Mouse (Mus musculus): ENCODE measurements around the gene Klhdc9. TPM values are rescaled to one million over a fixed set of nuclear protein-coding genes. Genes with fewer than 3 reads are reported as not detected.
"Not testable (repeated sequence)": the region's sequence is repeated elsewhere in the genome, so short reads cannot be mapped to it uniquely, and the experiment has no call there.

Gene Klhdc9
- polyA plus RNA-seq, 1 experiment from 2014 or later: 4.2 TPM

GRCm38 (mm10) chr1:171328244-171328643 is 32.4 kb downstream of the Klhdc9 start:
- H3K9ac ChIP-seq (replicated peaks): peak overlapping the region; percentile 81
- peaks cover 55% of the 10 kb centered on the region for H3K4me1 ChIP-seq (replicated peaks)
- peak overlapping the region; percentile 85 for H3K4me3 ChIP-seq (replicated peaks)
- H3K27me3 ChIP-seq: no peaks in the 10 kb centered on the region
- 0 out of 2 replicates have a peak, but pooled peaks have one; percentile 0 for ATAC-seq
- no peaks in the 10 kb centered on the region for H3K9me3 ChIP-seq
- H3K36me3 ChIP-seq: peaks cover 9% of the 10 kb centered on the region; the same call in 1 of the 2 replicates
- peak overlapping the region; percentile 72 for H3K4me2 ChIP-seq (replicated peaks)
- 34% methylated on average over 9 of the region's 9 CpGs for WGBS
- peak overlapping the region; percentile 98 for H3K27ac ChIP-seq

GRCm38 (mm10) chr1:171326588-171326987 is 34.0 kb downstream of the Klhdc9 start:
- WGBS: 89% methylated on average over 4 of the region's 4 CpGs
- not testable (repeated sequence) for H3K9ac ChIP-seq (replicated peaks); H3K9me3 ChIP-seq; ATAC-seq; H3K36me3 ChIP-seq; H3K4me2 ChIP-seq (replicated peaks); H3K4me3 ChIP-seq (replicated peaks); H3K27me3 ChIP-seq; H3K27ac ChIP-seq
- peaks cover 43% of the 10 kb centered on the region for H3K4me1 ChIP-seq (replicated peaks)

GRCm38 (mm10) chr1:171325571-171325970 is 35.0 kb downstream of the Klhdc9 start:
- Histone ChIP-seq H3K27me3 (no peaks in the 10 kb centered on the region), H3K4me1 (replicated peaks) (peaks cover 32% of the 10 kb centered on the region), H3K9me3 (no peaks in the 10 kb centered on the region), H3K4me3 (replicated peaks) (no peak overlapping the region), H3K36me3 (no peaks in the 10 kb centered on the region), H3K27ac (no peak overlapping the region), H3K9ac (replicated peaks) (no peak overlapping the region), H3K4me2 (replicated peaks) (no peak overlapping the region)
- no peak for ATAC-seq
- WGBS: 89% methylated on average over 2 of the region's 2 CpGs

- ATAC-seq: peak; percentile 70; the same call in 1 of the 2 replicates
- H3K36me3 ChIP-seq: no peaks in the 10 kb centered on the region
- no peak overlapping the region for H3K4me3 ChIP-seq (replicated peaks)
- H3K4me2 ChIP-seq (replicated peaks): no peak overlapping the region
- no peak overlapping the region for H3K27ac ChIP-seq
- no peaks in the 10 kb centered on the region for H3K27me3 ChIP-seq
- 83% methylated on average over 1 of the region's 1 CpGs for WGBS
- H3K4me1 ChIP-seq (replicated peaks): peaks cover 12% of the 10 kb centered on the region
- no peaks in the 10 kb centered on the region for H3K9me3 ChIP-seq
- no peak overlapping the region for H3K9ac ChIP-seq (replicated peaks)
Measured at GRCm38 (mm10) chr1:171322012-171322411, 38.6 kb downstream of the Klhdc9 start.

- Histone ChIP-seq H3K4me2 (replicated peaks) (no peak overlapping the region), H3K4me3 (replicated peaks) (no peak overlapping the region), H3K36me3 (no peaks in the 10 kb centered on the region), H3K9ac (replicated peaks) (no peak overlapping the region), H3K9me3 (no peaks in the 10 kb centered on the region), H3K27me3 (no peaks in the 10 kb centered on the region), H3K27ac (no peak overlapping the region), H3K4me1 (replicated peaks) (peaks cover 9% of the 10 kb centered on the region)
- no peak for ATAC-seq
Measured at GRCm38 (mm10) chr1:171321415-171321814, 39.2 kb downstream of the Klhdc9 start.

GRCm38 (mm10) chr1:171320151-171320550 is 40.4 kb downstream of the Klhdc9 start:
- Histone ChIP-seq H3K36me3 (no peaks in the 10 kb centered on the region), H3K9ac (replicated peaks) (no peak overlapping the region), H3K4me3 (replicated peaks) (no peak overlapping the region), H3K27me3 (no peaks in the 10 kb centered on the region), H3K27ac (no peak overlapping the region), H3K9me3 (no peaks in the 10 kb centered on the region), H3K4me2 (replicated peaks) (no peak overlapping the region), H3K4me1 (replicated peaks) (no peaks in the 10 kb centered on the region)
- 12% methylated on average over 5 of the region's 5 CpGs for WGBS
- ATAC-seq: no peak

- no peak overlapping the region for H3K9ac ChIP-seq (replicated peaks)
- no peak overlapping the region for H3K4me2 ChIP-seq (replicated peaks)
- no peak for ATAC-seq
- 14% methylated on average over 7 of the region's 7 CpGs for WGBS
- H3K27me3 ChIP-seq: no peaks in the 10 kb centered on the region
- H3K36me3 ChIP-seq: no peaks in the 10 kb centered on the region
- no peak overlapping the region for H3K27ac ChIP-seq
- no peaks in the 10 kb centered on the region for H3K4me1 ChIP-seq (replicated peaks)
- no peak overlapping the region for H3K4me3 ChIP-seq (replicated peaks)
- H3K9me3 ChIP-seq: no peaks in the 10 kb centered on the region
Measured at GRCm38 (mm10) chr1:171319748-171320147, 40.9 kb downstream of the Klhdc9 start.

GRCm38 (mm10) chr1:171309321-171309720 is 51.3 kb downstream of the Klhdc9 start:
- Histone ChIP-seq H3K27me3 (no peaks in the 10 kb centered on the region; the same call in 1 of the 2 replicates), H3K4me3 (replicated peaks) (no peak overlapping the region), H3K27ac (no peak overlapping the region), H3K4me1 (replicated peaks) (no peaks in the 10 kb centered on the region), H3K9ac (replicated peaks) (no peak overlapping the region), H3K9me3 (no peaks in the 10 kb centered on the region), H3K36me3 (no peaks in the 10 kb centered on the region), H3K4me2 (replicated peaks) (no peak overlapping the region)
- WGBS: 81% methylated on average over 2 of the region's 2 CpGs
- ATAC-seq: no peak

Other genes with a start within 250 kb of the Klhdc9 start
- gene Cfap126, start 246.9 kb downstream of the Klhdc9 start, polyA plus RNA-seq (2015; fragmentation: Nextera tagmentation; extraction: Ambion mirVana): 2.0 and 3.7 TPM in 2 replicates
- 260 and 273 TPM in 2 replicates for gene Sdhc, start 210.2 kb downstream of the Klhdc9 start, polyA plus RNA-seq (2015; fragmentation: Nextera tagmentation; extraction: Ambion mirVana)
- gene Mpz, start 210.1 kb downstream of the Klhdc9 start, polyA plus RNA-seq (2015; fragmentation: Nextera tagmentation; extraction: Ambion mirVana): 0.15 and 0.20 TPM in 2 replicates
- 17.0 and 23.0 TPM in 2 replicates for gene Pcp4l1, start 164.5 kb downstream of the Klhdc9 start, polyA plus RNA-seq (2015; fragmentation: Nextera tagmentation; extraction: Ambion mirVana)
- gene Nr1i3, start 146.8 kb downstream of the Klhdc9 start, polyA plus RNA-seq (2015; fragmentation: Nextera tagmentation; extraction: Ambion mirVana): 0.30 and 0.42 TPM in 2 replicates
- 33.5 and 37.9 TPM in 2 replicates for gene Tomm40l, start 138.3 kb downstream of the Klhdc9 start, polyA plus RNA-seq (2015; fragmentation: Nextera tagmentation; extraction: Ambion mirVana)
- gene Apoa2, start 135.7 kb downstream of the Klhdc9 start, polyA plus RNA-seq (2015; fragmentation: Nextera tagmentation; extraction: Ambion mirVana): 2.6 and 5.1 TPM in 2 replicates
- gene Fcer1g, start 126.4 kb downstream of the Klhdc9 start, polyA plus RNA-seq (2015; fragmentation: Nextera tagmentation; extraction: Ambion mirVana): 20.2 and 20.8 TPM in 2 replicates
- 6.5 and 7.4 TPM in 2 replicates for gene Adamts4, start 110.4 kb downstream of the Klhdc9 start, polyA plus RNA-seq (2015; fragmentation: Nextera tagmentation; extraction: Ambion mirVana)
- 231 and 234 TPM in 2 replicates for gene Ndufs2, start 109.4 kb downstream of the Klhdc9 start, polyA plus RNA-seq (2015; fragmentation: Nextera tagmentation; extraction: Ambion mirVana)
- 99.0 and 99.8 TPM in 2 replicates for gene B4galt3, start 90.5 kb downstream of the Klhdc9 start, polyA plus RNA-seq (2015; fragmentation: Nextera tagmentation; extraction: Ambion mirVana)
- gene Ppox, start 79.6 kb downstream of the Klhdc9 start, polyA plus RNA-seq (2015; fragmentation: Nextera tagmentation; extraction: Ambion mirVana): 56.0 and 56.4 TPM in 2 replicates
- 112 and 121 TPM in 2 replicates for gene Usp21, start 72.8 kb downstream of the Klhdc9 start, polyA plus RNA-seq (2015; fragmentation: Nextera tagmentation; extraction: Ambion mirVana)
- 112 and 126 TPM in 2 replicates for gene Ufc1, start 65.8 kb downstream of the Klhdc9 start, polyA plus RNA-seq (2015; fragmentation: Nextera tagmentation; extraction: Ambion mirVana)
- 54.3 and 56.9 TPM in 2 replicates for gene Dedd, start 31.7 kb downstream of the Klhdc9 start, polyA plus RNA-seq (2015; fragmentation: Nextera tagmentation; extraction: Ambion mirVana)
- gene Nit1, start 15.2 kb downstream of the Klhdc9 start, polyA plus RNA-seq (2015; fragmentation: Nextera tagmentation; extraction: Ambion mirVana): 57.5 and 61.3 TPM in 2 replicates
- gene Pfdn2, start 15.1 kb downstream of the Klhdc9 start, polyA plus RNA-seq (2015; fragmentation: Nextera tagmentation; extraction: Ambion mirVana): 166 and 177 TPM in 2 replicates
- 0.70 and 0.97 TPM in 2 replicates for gene Nectin4, start 9.3 kb upstream of the Klhdc9 start, polyA plus RNA-seq (2015; fragmentation: Nextera tagmentation; extraction: Ambion mirVana)
- gene Arhgap30, start 28.2 kb upstream of the Klhdc9 start, polyA plus RNA-seq (2015; fragmentation: Nextera tagmentation; extraction: Ambion mirVana): 0.63 TPM in 2 replicates
- 237 and 239 TPM in 2 replicates for gene Usf1, start 50.5 kb upstream of the Klhdc9 start, polyA plus RNA-seq (2015; fragmentation: Nextera tagmentation; extraction: Ambion mirVana)
- 11.7 and 13.3 TPM in 2 replicates for gene Tstd1, start 58.1 kb upstream of the Klhdc9 start, polyA plus RNA-seq (2015; fragmentation: Nextera tagmentation; extraction: Ambion mirVana)
- 8.3 and 9.7 TPM in 2 replicates for gene F11r, start 76.7 kb upstream of the Klhdc9 start, polyA plus RNA-seq (2015; fragmentation: Nextera tagmentation; extraction: Ambion mirVana)
- gene Alyref2, start 142.7 kb upstream of the Klhdc9 start, polyA plus RNA-seq (2015; fragmentation: Nextera tagmentation; extraction: Ambion mirVana): 30.1 and 31.2 TPM in 2 replicates
- gene Itln1, start 174.5 kb upstream of the Klhdc9 start, polyA plus RNA-seq (2015; fragmentation: Nextera tagmentation; extraction: Ambion mirVana): not detected in 2 replicates
- not detected in 2 replicates for gene Cd244a, start 198.4 kb upstream of the Klhdc9 start, polyA plus RNA-seq (2015; fragmentation: Nextera tagmentation; extraction: Ambion mirVana)
- not detected in 2 replicates for gene Ly9, start 246.6 kb upstream of the Klhdc9 start, polyA plus RNA-seq (2015; fragmentation: Nextera tagmentation; extraction: Ambion mirVana)